Mouse (Mus musculus) CH12.LX (cell line): ENCODE data around the gene Plxdc1. TPM values are rescaled to one million over a fixed set of nuclear protein-coding genes. Genes with fewer than 3 reads are reported as not detected.

ENCODE experiments used
- DNase-seq: peaks from one replicate; pipeline ENCODE4 v3.0.0-alpha.2; 2013; ENCODE audit errors: extremely low read depth
- H3K27ac ChIP-seq: 2 replicates; pipeline ENCODE4 v1.5.1; 2012; ENCODE audit warnings: low read depth, mild to moderate bottlenecking, control low read depth, moderate library complexity; ENCODE audit not compliant: insufficient read depth
- H3K27me3 ChIP-seq: replicated peaks from 2 replicates; pipeline ENCODE3; 2012; ENCODE audit warnings: inconsistent platforms
- H3K36me3 ChIP-seq, 2 experiments: replicated peaks in 1 of 2; 2 replicates each; pipeline versions ENCODE3 to v1.6.1; 2012; ENCODE audit warnings: inconsistent platforms in 1 of 2, low read length in 1 of 2, mild to moderate bottlenecking in 1 of 2, mixed read lengths in 1 of 2, moderate library complexity in 1 of 2; ENCODE audit not compliant: control insufficient read depth in 1 of 2, insufficient read depth in 1 of 2
- H3K4me1 ChIP-seq, 2 experiments: 2 replicates each; pipeline ENCODE4 v1.6.1; 2012; ENCODE audit warnings: inconsistent platforms in 1 of 2, moderate library complexity in 1 of 2; ENCODE audit not compliant: insufficient read depth in 2 of 2, control insufficient read depth in 1 of 2
- H3K4me2 ChIP-seq: 2 replicates; pipeline ENCODE4 v1.6.1; 2012; ENCODE audit warnings: low read depth, mild to moderate bottlenecking, control low read depth; ENCODE audit not compliant: poor library complexity, insufficient read depth, severe bottlenecking
- H3K4me3 ChIP-seq, 3 experiments: fragments of 150-350 bp in 1 of 3; sonication (generic) in 1 of 3; replicated peaks in 1 of 3; 2 replicates each; pipeline versions ENCODE3 to v1.5.1; 2011 to 2012; ENCODE audit warnings: low read depth in 2 of 3, low read length in 2 of 3, mild to moderate bottlenecking in 2 of 3, moderate library complexity in 2 of 3, control low read depth in 1 of 3, improper control_type of control experiment in 1 of 3, inconsistent platforms in 1 of 3, mixed read lengths in 1 of 3; ENCODE audit not compliant: poor library complexity in 1 of 3
- H3K79me2 ChIP-seq: replicated peaks from 2 replicates; pipeline ENCODE4 v1.6.1; 2012; ENCODE audit warnings: mild to moderate bottlenecking, moderate library complexity; ENCODE audit not compliant: control insufficient read depth, poor library complexity, insufficient read depth, severe bottlenecking; ENCODE audit errors: extremely low read depth
- H3K9ac ChIP-seq: 2 replicates; pipeline ENCODE4 v1.6.1; 2012; ENCODE audit warnings: low read depth, mild to moderate bottlenecking, control low read depth, moderate library complexity; ENCODE audit not compliant: insufficient read depth
- H3K9me3 ChIP-seq: replicated peaks from 2 replicates; pipeline ENCODE3; 2012; ENCODE audit warnings: low read length, inconsistent platforms, mixed read lengths
- CHD1 ChIP-seq: IDR thresholded peaks from 2 replicates; pipeline ENCODE4 v1.6.1; 2012; ENCODE audit warnings: low read depth, low read length, improper control_type of control experiment, inconsistent platforms
- CTCF ChIP-seq, 2 experiments: IDR thresholded peaks in 1 of 2; conservative IDR thresholded peaks in 1 of 2; 2 replicates each; pipeline ENCODE4 v1.5.1; 2011 to 2012; ENCODE audit warnings: low read depth in 2 of 2, low read length in 2 of 2, improper control_type of control experiment in 1 of 2, inconsistent platforms in 1 of 2, mild to moderate bottlenecking in 1 of 2, moderate library complexity in 1 of 2
- E2F4 ChIP-seq: IDR thresholded peaks from 2 replicates; pipeline ENCODE4 v1.6.1; 2011; ENCODE audit warnings: low read depth, low read length, improper control_type of control experiment; ENCODE audit not compliant: insufficient replicate concordance
- ELF1 ChIP-seq: IDR thresholded peaks from 2 replicates; pipeline ENCODE4 v1.6.1; 2014; ENCODE audit warnings: low read depth, mild to moderate bottlenecking, inconsistent platforms, low read length, improper control_type of control experiment
- EP300 ChIP-seq: IDR thresholded peaks from 2 replicates; pipeline ENCODE4 v1.6.1; 2011; ENCODE audit warnings: low read length, improper control_type of control experiment
- GABPA ChIP-seq: IDR thresholded peaks from 2 replicates; pipeline ENCODE4 v1.6.1; 2012; ENCODE audit warnings: low read depth, low read length, improper control_type of control experiment, inconsistent platforms; ENCODE audit not compliant: insufficient replicate concordance
- HCFC1 ChIP-seq: IDR thresholded peaks from 2 replicates; pipeline ENCODE4 v1.6.1; 2012; ENCODE audit warnings: low read depth, mild to moderate bottlenecking, inconsistent platforms, low read length, improper control_type of control experiment
- JUN ChIP-seq: IDR thresholded peaks from 2 replicates; pipeline ENCODE4 v1.6.1; 2011; ENCODE audit warnings: low read depth, mild to moderate bottlenecking, low read length, improper control_type of control experiment, moderate library complexity; ENCODE audit not compliant: insufficient read depth
- KAT2A ChIP-seq: IDR thresholded peaks from 2 replicates; pipeline ENCODE4 v1.6.1; 2012; ENCODE audit warnings: low read length, improper control_type of control experiment, inconsistent platforms; ENCODE audit not compliant: insufficient replicate concordance
- MAFK ChIP-seq: IDR thresholded peaks from 2 replicates; pipeline ENCODE4 v1.6.1; 2011; ENCODE audit warnings: low read length, improper control_type of control experiment; ENCODE audit not compliant: insufficient replicate concordance
- MEF2A ChIP-seq: IDR thresholded peaks from 2 replicates; pipeline ENCODE4 v1.6.1; 2014; ENCODE audit warnings: low read depth, mild to moderate bottlenecking, inconsistent platforms, low read length, improper control_type of control experiment, borderline replicate concordance
- NELFE ChIP-seq: IDR thresholded peaks from 2 replicates; pipeline ENCODE4 v1.6.1; 2011; ENCODE audit warnings: low read depth, low read length, improper control_type of control experiment
- PAX5 ChIP-seq: IDR thresholded peaks from 2 replicates; pipeline ENCODE4 v1.6.1; 2012; ENCODE audit warnings: low read length, inconsistent platforms, mixed read lengths
- POLR2A ChIP-seq: IDR thresholded peaks from 2 replicates; pipeline ENCODE4 v1.6.1; 2011; ENCODE audit warnings: low read depth, mild to moderate bottlenecking, improper control_type of control experiment, low read length
- RAD21 ChIP-seq: IDR thresholded peaks from 2 replicates; pipeline ENCODE4 v1.6.1; 2011; ENCODE audit warnings: low read depth, mild to moderate bottlenecking, low read length, improper control_type of control experiment, moderate library complexity
- RCOR1 ChIP-seq: conservative IDR thresholded peaks from 2 replicates; pipeline ENCODE4 v1.6.1; 2012; ENCODE audit warnings: low read depth, mild to moderate bottlenecking, inconsistent platforms, low read length, improper control_type of control experiment
- TBP ChIP-seq: conservative IDR thresholded peaks from 2 replicates; pipeline ENCODE4 v1.6.1; 2011; ENCODE audit warnings: low read depth, low read length, improper control_type of control experiment
- ZKSCAN1 ChIP-seq: IDR thresholded peaks from 2 replicates; pipeline ENCODE4 v1.6.1; 2012; ENCODE audit warnings: low read depth, inconsistent platforms, low read length, improper control_type of control experiment, borderline replicate concordance
- ZMIZ1 ChIP-seq: IDR thresholded peaks from 2 replicates; pipeline ENCODE4 v1.6.1; 2012; ENCODE audit warnings: low read depth, mild to moderate bottlenecking, inconsistent platforms, low read length, improper control_type of control experiment
- dilution Hi-C: fragments of 300-500 bp; cut with MboI; formaldehyde crosslinking; loops from 2 replicates; pipeline ENCODE4 v1.14.3; 2020; ENCODE audit warnings: low sequenced_read_pairs; ENCODE audit not compliant: extremely low pct_unique_long_range_greater_than_20kb, extremely low pct_ligation_motif_present
- in situ Hi-C: fragments of 300-500 bp; cut with MboI; formaldehyde crosslinking; loops from 3 replicates; pipeline ENCODE4 v1.14.3; 2019; ENCODE audit warnings: low sequenced_read_pairs, low pct_ligation_motif_present, low pct_unique_long_range_greater_than_20kb, mixed read lengths
- polyA plus RNA-seq: library from polyadenylated mRNA; unstranded; fragments of >175 nt; gene quantifications from 2 replicates; pipeline ENCODE4 v1.2.1, GENCODE M21; 2012; ENCODE audit warnings: low read depth; ENCODE audit not compliant: insufficient read length
- total RNA-seq, 2 experiments: library from RNA; depleted of rRNA; stranded (reverse); fragments of 300-350 nt in 1 of 2; fragments of >200 nt in 1 of 2; gene quantifications; 2 replicates each; pipeline ENCODE4 v1.2.3; 2012 to 2014

Gene Plxdc1
- total and polyA plus RNA-seq, 3 experiments, result 0.04 TPM; not detected in 2

GRCm38 (mm10) chr11:97970771-97971170 lies 15.5 kb downstream of the Plxdc1 start:
- in situ Hi-C loops, result loop anchor here (5.0 kb wide), 1 partner anchor 33 kb away; no protein-coding TSS in a partner anchor
- Histone ChIP-seq H3K27me3 (peaks cover 28% of the 10 kb centered on the region), H3K4me3 (no peak overlapping the region), H3K27ac (no peak overlapping the region), H3K4me1 (peaks cover 0 to 3% of the 10 kb centered on the region in 2 experiments; a peak in 1 of 4 replicates), H3K4me2 (no peak overlapping the region), H3K36me3 (no peaks in the 10 kb centered on the region), H3K79me2 (no peaks in the 10 kb centered on the region), H3K9me3 (peaks cover 3% of the 10 kb centered on the region), H3K9ac (no peak overlapping the region)
- dilution Hi-C loops, result no loop called here
- no peak for DNase-seq
- no peak for TF ChIP-seq POLR2A
- no peak for TF ChIP-seq NELFE
- TF ChIP-seq ELF1, result no peak
- TF ChIP-seq ZKSCAN1, result no peak
- no peak for TF ChIP-seq EP300
- TF ChIP-seq HCFC1, result no peak
- no peak for TF ChIP-seq RAD21
- no peak for TF ChIP-seq MAFK
- TF ChIP-seq JUN, result no peak
- no peak for TF ChIP-seq RCOR1

GRCm38 (mm10) chr11:97968385-97968784 lies 17.9 kb downstream of the Plxdc1 start:
- Histone ChIP-seq H3K27ac (no peak overlapping the region), H3K4me1 (no peaks in the 10 kb centered on the region), H3K9me3 (peaks cover 3% of the 10 kb centered on the region), H3K27me3 (peaks cover 35% of the 10 kb centered on the region), H3K9ac (no peak overlapping the region), H3K36me3 (no peaks in the 10 kb centered on the region), H3K79me2 (no peaks in the 10 kb centered on the region), H3K4me3 (no peak overlapping the region), H3K4me2 (no peak overlapping the region)
- dilution Hi-C loops (no loop called here), in situ Hi-C loops (no loop called here)
- DNase-seq, result no peak
- TF ChIP-seq RCOR1 (no peak), E2F4 (no peak), CTCF (conservative IDR thresholded peaks at IDR 0.05 in 1 of 2, IDR thresholded peaks at IDR 0.05 in 1 of 2; ENCODE audit: low read depth in 2 of 2, low read length in 2 of 2) (0 out of 4 replicates have a peak, but pooled peaks of 1 of the 2 experiments have one; percentile 24)

- Histone ChIP-seq H3K4me2 (no peak overlapping the region), H3K27ac (no peak overlapping the region), H3K79me2 (no peaks in the 10 kb centered on the region), H3K36me3 (no peaks in the 10 kb centered on the region), H3K4me3 (no peak overlapping the region), H3K9me3 (no peaks in the 10 kb centered on the region), H3K27me3 (peaks cover 35% of the 10 kb centered on the region), H3K9ac (no peak overlapping the region), H3K4me1 (no peaks in the 10 kb centered on the region; a peak in 1 of 4 replicates)
- TF ChIP-seq PAX5, result no peak
- no peak for TF ChIP-seq TBP
- TF ChIP-seq ZMIZ1, result no peak
- TF ChIP-seq KAT2A, result no peak
- TF ChIP-seq POLR2A, result no peak
- no peak for TF ChIP-seq RCOR1
- no peak for TF ChIP-seq MEF2A
- no peak for TF ChIP-seq CHD1
- no peak for TF ChIP-seq ELF1
- no peak for TF ChIP-seq GABPA
- TF ChIP-seq CTCF (conservative IDR thresholded peaks at IDR 0.05 in 1 of 2, IDR thresholded peaks at IDR 0.05 in 1 of 2; ENCODE audit: low read depth in 2 of 2, low read length in 2 of 2), result no peak
- no peak for DNase-seq
- in situ Hi-C loops, result no loop called here
- dilution Hi-C loops, result no loop called here
Measured at GRCm38 (mm10) chr11:97967114-97967513, 19.1 kb downstream of the Plxdc1 start.
